Mouse (Mus musculus): Measurements from ENCODE around the gene Eif4g2. TPM values are rescaled to one million over a fixed set of nuclear protein-coding genes. Genes with fewer than 3 reads are reported as not detected.

Gene Eif4g2
- total RNA-seq (2012; rRNA removed) (332 and 344 TPM in 2 replicates), polyA plus RNA-seq (2012; ENCODE audit: insufficient read depth in 1 of 2, insufficient read length in 2 of 2, low read depth in 1 of 2, low replicate concordance in 2 of 2, missing spikeins in 1 of 2) (100 to 1,000 TPM; 935 to 958 TPM)

DNA sequence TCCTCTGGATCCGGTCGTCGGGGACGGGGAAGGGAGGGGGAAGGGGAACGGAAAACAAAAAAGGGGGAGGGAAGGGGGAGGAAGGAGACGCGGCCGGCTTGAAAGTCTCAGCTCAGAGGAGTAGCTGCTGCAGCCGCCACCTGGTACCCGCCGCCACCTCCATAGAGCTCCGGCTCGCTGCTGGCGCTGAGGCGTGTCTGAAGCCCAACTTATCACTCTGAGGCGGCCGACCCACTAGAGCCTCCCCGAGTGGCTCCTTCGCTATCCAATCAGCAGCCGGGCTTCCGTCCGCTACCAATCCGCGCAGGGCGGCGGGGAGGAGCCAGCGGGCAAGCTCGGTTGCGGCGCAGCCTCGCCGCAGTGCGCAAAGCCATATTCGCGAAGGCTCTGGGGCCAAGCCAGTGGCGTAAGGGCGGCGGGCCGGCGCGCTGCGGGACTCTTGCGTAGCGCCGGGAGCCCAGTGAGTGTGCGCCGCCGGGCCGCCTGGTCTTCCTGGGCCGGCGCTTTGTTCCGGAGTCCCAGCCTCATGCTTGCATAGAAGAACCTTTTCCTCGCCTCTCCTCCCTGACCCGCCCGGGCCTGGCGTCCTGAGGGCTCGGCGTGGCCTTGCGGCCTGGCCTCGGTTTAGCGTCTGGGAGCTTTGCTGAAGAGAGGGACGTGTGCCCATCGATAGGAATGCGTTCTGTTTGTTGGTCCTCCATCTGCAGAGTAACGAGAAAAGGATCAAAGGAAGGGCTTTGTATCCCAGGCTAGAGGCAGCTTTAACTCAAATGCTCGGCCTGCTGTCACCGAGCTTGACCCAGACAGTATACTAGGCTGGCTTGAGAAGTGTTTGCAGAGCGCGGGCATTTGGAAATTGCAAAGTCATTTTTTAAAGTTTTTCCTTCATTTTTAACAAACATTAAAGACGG is at the start of gene Eif4g2:
Eif4g2 (minus strand) TSS at position 209 of the 911 bp plus-strand sequence.
- Histone ChIP-seq H3K27ac (ENCODE audit: control insufficient read depth, low read depth, low read length) (peak within 1 kb of the TSS; percentile 98), H3K27me3 (ENCODE audit: control insufficient read depth in 1 of 2, insufficient read depth in 2 of 2, low read length in 2 of 2) (no peaks in the 10 kb centered on the region), H3K36me3 (ENCODE audit: control insufficient read depth in 1 of 2, insufficient read depth in 2 of 2, low read length in 2 of 2) (peaks cover 29 to 37% of the 10 kb centered on the region in 2 experiments), H3K4me3 (ENCODE audit: control insufficient read depth in 1 of 2, insufficient read depth in 1 of 2, low read depth in 2 of 2, low read length in 2 of 2) (peak within 1 kb of the TSS; percentile 94 to 98), H3K9ac (ENCODE audit: control insufficient read depth, low read depth, low read length, poor library complexity, severe bottlenecking) (peak within 1 kb of the TSS; percentile 100), H3K79me2 (ENCODE audit: control insufficient read depth, insufficient read depth, low read length, poor library complexity) (peaks cover 44% of the 10 kb centered on the region), H3K4me1 (ENCODE audit: control insufficient read depth in 1 of 2, insufficient read depth in 2 of 2, low read length in 2 of 2) (peaks cover 11 to 14% of the 10 kb centered on the region in 2 experiments; a peak in 3 of 4 replicates), H3K9me3 (replicated peaks; ENCODE audit: insufficient read depth, low read length) (no peaks in the 10 kb centered on the region)
- TF ChIP-seq CHD1 (IDR thresholded peaks at IDR 0.05; ENCODE audit: low read depth, low read length) (no peak; the same call in 1 of the 2 replicates), TCF12 (IDR thresholded peaks at IDR 0.05; ENCODE audit: low read depth, low read length) (peak; percentile 75), UBTF (IDR thresholded peaks at IDR 0.05; ENCODE audit: borderline replicate concordance, insufficient read depth, low read depth, low read length) (peak; percentile 98), USF1 (IDR thresholded peaks at IDR 0.05; ENCODE audit: low read depth, low read length) (no peak), POLR2AphosphoS5 (IDR thresholded peaks at IDR 0.05; ENCODE audit: borderline replicate concordance, low read depth, low read length) (peak; percentile 85; the same call in 1 of the 2 replicates), NRF1 (IDR thresholded peaks at IDR 0.05; ENCODE audit: insufficient read depth, low read depth, low read length, poor library complexity, severe bottlenecking) (peak; percentile 61), HCFC1 (IDR thresholded peaks at IDR 0.05; ENCODE audit: low read depth, low read length) (peak; percentile 74), MXI1 (IDR thresholded peaks at IDR 0.05; ENCODE audit: low read depth, low read length) (peak; percentile 71; the same call in 1 of the 2 replicates), TBP (IDR thresholded peaks at IDR 0.05; ENCODE audit: low read depth, low read length) (peak; percentile 94), POLR2AphosphoS2 (IDR thresholded peaks at IDR 0.05; ENCODE audit: low read length) (peak; percentile 97), GATA1 (IDR thresholded peaks at IDR 0.05; ENCODE audit: low read depth, low read length) (0 out of 2 replicates have a peak, but pooled peaks have one; percentile 4), POLR2A (IDR thresholded peaks at IDR 0.05; ENCODE audit: control insufficient read depth in 1 of 2, insufficient read depth in 1 of 2, low read depth in 1 of 2, low read length in 2 of 2, poor library complexity in 1 of 2) (peak; percentile 94 to 99), NELFE (IDR thresholded peaks at IDR 0.05; ENCODE audit: low read depth, low read length) (peak; percentile 98), BHLHE40 (IDR thresholded peaks at IDR 0.05; ENCODE audit: borderline replicate concordance, low read depth, low read length) (no peak), SIN3A (IDR thresholded peaks at IDR 0.05; ENCODE audit: low read length) (peak; percentile 31), ZMIZ1 (IDR thresholded peaks at IDR 0.05; ENCODE audit: low read depth, low read length) (peak; percentile 99)
- DNase-seq (ENCODE audit: low read depth, low spot score): peak; percentile 99

DNA sequence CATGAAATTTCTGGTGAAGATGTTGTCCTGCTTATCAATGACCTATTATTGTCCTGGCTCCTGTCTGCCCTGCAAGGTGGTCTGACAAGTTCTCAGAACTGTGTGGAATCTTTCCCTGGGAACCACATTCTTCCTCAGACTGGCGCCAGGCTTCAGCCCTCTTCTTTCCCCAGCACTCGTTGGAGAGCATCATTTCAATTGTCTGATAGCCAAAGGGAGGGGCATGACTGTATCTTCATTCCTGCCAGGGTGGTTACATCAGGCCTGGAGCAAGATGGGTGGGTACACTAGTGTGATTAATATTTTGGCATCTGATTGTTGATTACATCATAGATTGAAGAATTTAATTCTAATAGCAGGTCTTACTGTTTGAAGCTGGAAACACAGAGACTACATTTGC is 49.8 kb upstream of the Eif4g2 start:
- Histone ChIP-seq H3K36me3 (ENCODE audit: control insufficient read depth in 1 of 2, insufficient read depth in 2 of 2, low read length in 2 of 2) (peaks cover 0 to 16% of the 10 kb centered on the region in 2 experiments; a peak in 2 of 4 replicates), H3K27ac (ENCODE audit: control insufficient read depth, low read depth, low read length) (no peak overlapping the region), H3K27me3 (ENCODE audit: control insufficient read depth in 1 of 2, insufficient read depth in 2 of 2, low read length in 2 of 2) (no peaks in the 10 kb centered on the region), H3K4me3 (ENCODE audit: control insufficient read depth in 1 of 2, insufficient read depth in 1 of 2, low read depth in 2 of 2, low read length in 2 of 2) (no peak overlapping the region), H3K4me1 (ENCODE audit: control insufficient read depth in 1 of 2, insufficient read depth in 2 of 2, low read length in 2 of 2) (peaks cover 12 to 18% of the 10 kb centered on the region in 2 experiments), H3K79me2 (ENCODE audit: control insufficient read depth, insufficient read depth, low read length, poor library complexity) (no peaks in the 10 kb centered on the region), H3K9ac (ENCODE audit: control insufficient read depth, low read depth, low read length, poor library complexity, severe bottlenecking) (no peak overlapping the region), H3K9me3 (replicated peaks; ENCODE audit: insufficient read depth, low read length) (no peaks in the 10 kb centered on the region)
- TF ChIP-seq ELF1 (IDR thresholded peaks at IDR 0.05; ENCODE audit: low read depth, low read length) (no peak), SMC3 (IDR thresholded peaks at IDR 0.05; ENCODE audit: low read depth, low read length) (no peak), MEF2A (IDR thresholded peaks at IDR 0.05; ENCODE audit: extremely low read depth, insufficient replicate concordance, low read depth, low read length, poor library complexity, severe bottlenecking) (no peak), GABPA (IDR thresholded peaks at IDR 0.05; ENCODE audit: low read depth, low read length) (no peak), NRF1 (IDR thresholded peaks at IDR 0.05; ENCODE audit: insufficient read depth, low read depth, low read length, poor library complexity, severe bottlenecking) (no peak)
- no peak for DNase-seq (ENCODE audit: low read depth, low spot score)

All from MEL (cell line).